Mouse (Mus musculus): ENCODE data around the gene Hoxb7.

GRCm38 (mm10) chr11:96251480-96252031 lies 34.9 kb upstream of the Hoxb7 start:
- TF ChIP-seq CTCF (IDR thresholded peaks at IDR 0.05) (no peak), EP300 (IDR thresholded peaks at IDR 0.05) (no peak)

All from lung, postnatal 0 days (tissue).